Mouse (Mus musculus) hindbrain, embryonic 16.5 days (tissue): ENCODE measurements around the gene Samsn1. TPM values are rescaled to one million over a fixed set of nuclear protein-coding genes. Genes with fewer than 3 reads are reported as not detected.
"Not testable (repeated sequence)": the region's sequence is repeated elsewhere in the genome, so short reads cannot be mapped to it uniquely, and the experiment has no call there.

Experiments
- ATAC-seq: fragments of 200-750 bp; cut with Nextera tagmentation; 2 replicates; pipeline ENCODE4 v1.8.0; 2017; ENCODE audit warnings: moderate TSS enrichment, moderate library complexity
- H3K27ac ChIP-seq: fragments of 300-500 bp; sonication (generic); 2 replicates; pipeline ENCODE4 v1.5.1; 2014; ENCODE audit warnings: low read depth, mild to moderate bottlenecking, control low read depth, low read length, moderate library complexity
- H3K27me3 ChIP-seq: fragments of 300-500 bp; sonication (generic); replicated peaks from 2 replicates; pipeline ENCODE4 v1.6.1; 2014; ENCODE audit warnings: low read length; ENCODE audit not compliant: control insufficient read depth, insufficient read depth
- H3K36me3 ChIP-seq: fragments of 300-500 bp; sonication (generic); 2 replicates; pipeline ENCODE4 v1.6.1; 2014; ENCODE audit warnings: mild to moderate bottlenecking, low read length, moderate library complexity, mixed read lengths; ENCODE audit not compliant: control insufficient read depth, insufficient read depth
- H3K4me1 ChIP-seq: fragments of 300-500 bp; sonication (generic); 2 replicates; pipeline ENCODE4 v1.6.1; 2014; ENCODE audit warnings: low read depth, low read length; ENCODE audit not compliant: control insufficient read depth, insufficient read depth
- H3K4me2 ChIP-seq: fragments of 300-500 bp; sonication (generic); 2 replicates; pipeline ENCODE4 v1.6.1; 2014; ENCODE audit warnings: mild to moderate bottlenecking, low read length, control low read depth, moderate library complexity
- H3K4me3 ChIP-seq: fragments of 300-500 bp; sonication (generic); 2 replicates; pipeline ENCODE4 v1.5.1; 2014; ENCODE audit warnings: mild to moderate bottlenecking, low read length, control low read depth, moderate library complexity
- H3K9ac ChIP-seq: fragments of 300-500 bp; sonication (generic); 2 replicates; pipeline ENCODE4 v1.6.1; 2014; ENCODE audit warnings: low read depth, mild to moderate bottlenecking, control low read depth, low read length, moderate library complexity
- H3K9me3 ChIP-seq: fragments of 300-500 bp; sonication (generic); 2 replicates; pipeline ENCODE4 v1.6.1; 2014; ENCODE audit warnings: mild to moderate bottlenecking, low read length, moderate library complexity; ENCODE audit not compliant: control insufficient read depth
- WGBS: fragments of 180-500 bp; shearing (Covaris S2); extraction: QIAGEN DNeasy Blood & Tissue Kit; methylation state at CpG from one replicate; pipeline ENCODE4 v1.1.7; 2014; 5-methylcytosine and 5-hydroxymethylcytosine counted together
- polyA plus RNA-seq: library from polyadenylated mRNA; unstranded; fragments of >200 nt; fragmentation: Nextera tagmentation; extraction: Ambion mirVana; gene quantifications from 2 replicates; pipeline ENCODE4 v1.2.1, GENCODE M21; 2015

Gene Samsn1
- polyA plus RNA-seq, 1 experiment from 2014 or later = 1.6 TPM

DNA sequence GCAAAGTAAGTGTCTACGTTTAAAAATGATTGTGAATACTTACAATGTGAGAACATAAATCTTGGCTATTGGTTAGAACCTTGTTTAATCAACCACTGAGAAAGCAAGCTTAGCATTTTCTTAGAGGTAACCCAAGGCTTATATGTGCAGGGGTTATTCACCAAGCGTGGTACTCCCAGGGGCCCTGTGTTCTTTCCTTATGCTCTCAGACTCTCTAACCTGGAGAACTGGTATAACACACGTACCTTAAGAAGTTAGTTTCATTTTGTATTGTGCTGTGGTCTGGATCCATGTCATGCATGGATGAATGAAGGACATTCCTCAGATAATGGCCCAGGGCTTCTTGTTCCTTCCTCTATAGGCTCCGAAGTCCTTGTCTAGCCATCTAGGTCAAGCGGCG is 173.0 kb downstream of the Samsn1 start:
- Histone ChIP-seq H3K4me2 (no peak overlapping the region), H3K4me3 (no peak overlapping the region), H3K27me3 (no peaks in the 10 kb centered on the region), H3K9me3 (no peaks in the 10 kb centered on the region), H3K27ac (no peak overlapping the region), H3K36me3 (no peaks in the 10 kb centered on the region), H3K4me1 (no peaks in the 10 kb centered on the region), H3K9ac (no peak overlapping the region)
- 95% methylated on average over 6 of the region's 6 CpGs for WGBS
- ATAC-seq = no peak

GRCm38 (mm10) chr16:75843653-75844062 is 178.4 kb downstream of the Samsn1 start:
- Histone ChIP-seq H3K4me1 (no peaks in the 10 kb centered on the region), H3K9me3 (no peaks in the 10 kb centered on the region), H3K9ac (no peak overlapping the region), H3K4me3 (no peak overlapping the region), H3K36me3 (no peaks in the 10 kb centered on the region), H3K4me2 (no peak overlapping the region), H3K27me3 (no peaks in the 10 kb centered on the region), H3K27ac (no peak overlapping the region)
- 48% methylated on average over 7 of the region's 7 CpGs for WGBS
- ATAC-seq = peak; percentile 68

DNA sequence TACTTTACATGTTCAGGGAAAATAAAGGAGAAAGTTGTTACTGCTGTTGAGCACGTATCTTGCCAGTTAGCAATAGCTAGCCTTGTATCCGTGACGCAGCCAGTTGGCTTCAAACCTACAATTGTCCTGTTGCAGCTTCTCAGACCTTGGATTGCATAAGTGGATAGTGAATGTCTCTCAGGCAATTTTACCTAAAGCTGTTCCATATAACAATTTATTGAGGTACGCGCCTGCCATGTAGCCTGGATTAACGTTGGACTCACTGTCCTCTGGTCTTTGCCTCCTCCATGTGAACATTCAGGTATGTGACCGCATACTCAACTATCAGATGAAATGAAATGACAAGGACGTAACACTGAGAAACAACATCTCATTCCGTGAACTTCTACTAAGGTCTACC is 179.1 kb downstream of the Samsn1 start:
- Histone ChIP-seq H3K27me3 (no peaks in the 10 kb centered on the region), H3K36me3 (no peaks in the 10 kb centered on the region), H3K4me1 (no peaks in the 10 kb centered on the region), H3K27ac (no peak overlapping the region), H3K4me2 (no peak overlapping the region), H3K9ac (no peak overlapping the region), H3K4me3 (no peak overlapping the region), H3K9me3 (no peaks in the 10 kb centered on the region)
- no peak for ATAC-seq
- WGBS = 93% methylated on average over 9 of the region's 9 CpGs

DNA sequence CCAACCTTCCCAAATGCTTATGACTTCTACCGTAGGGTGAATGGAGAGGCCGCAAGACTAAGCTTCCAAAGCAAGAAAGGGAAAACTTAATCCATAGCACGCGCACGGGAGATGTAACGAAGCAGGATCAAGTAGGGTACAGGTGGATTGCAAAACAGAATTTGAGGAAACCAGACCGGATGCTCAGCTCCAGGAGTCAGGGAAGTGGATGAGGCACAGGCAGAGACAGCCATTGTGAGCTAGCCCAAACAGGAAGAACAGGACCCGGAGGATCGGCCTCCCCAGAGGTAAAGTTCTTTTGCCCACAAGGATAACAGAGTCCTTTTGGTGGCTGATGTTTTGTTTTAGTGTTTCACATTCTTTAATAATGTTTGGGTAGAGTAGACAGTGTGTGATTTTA is 179.5 kb downstream of the Samsn1 start:
- Histone ChIP-seq H3K9ac (no peak overlapping the region), H3K4me3 (no peak overlapping the region), H3K4me1 (no peaks in the 10 kb centered on the region), H3K36me3 (no peaks in the 10 kb centered on the region), H3K27me3 (no peaks in the 10 kb centered on the region), H3K9me3 (no peaks in the 10 kb centered on the region), H3K27ac (no peak overlapping the region), H3K4me2 (no peak overlapping the region)
- WGBS = 89% methylated on average over 9 of the region's 9 CpGs
- no peak for ATAC-seq

GRCm38 (mm10) chr16:75837728-75838451 is 184.2 kb downstream of the Samsn1 start:
- Histone ChIP-seq H3K4me2 (no peak overlapping the region), H3K27me3 (no peaks in the 10 kb centered on the region), H3K9ac (no peak overlapping the region), H3K36me3 (no peaks in the 10 kb centered on the region), H3K27ac (no peak overlapping the region), H3K4me3 (no peak overlapping the region), H3K4me1 (no peaks in the 10 kb centered on the region), H3K9me3 (no peaks in the 10 kb centered on the region)
- no peak for ATAC-seq
- 95% methylated on average over 5 of the region's 5 CpGs for WGBS

- no peak overlapping the region for H3K27ac ChIP-seq
- H3K4me1 ChIP-seq = no peaks in the 10 kb centered on the region
- H3K36me3 ChIP-seq = no peaks in the 10 kb centered on the region
- no peaks in the 10 kb centered on the region for H3K27me3 ChIP-seq
- no peak overlapping the region for H3K9ac ChIP-seq
- ATAC-seq = no peak
- H3K4me3 ChIP-seq = no peak overlapping the region
- no peak overlapping the region for H3K4me2 ChIP-seq
- no peaks in the 10 kb centered on the region for H3K9me3 ChIP-seq
- 82% methylated on average over 4 of the region's 4 CpGs for WGBS
Measured at GRCm38 (mm10) chr16:75831390-75831789, 190.7 kb downstream of the Samsn1 start.

DNA sequence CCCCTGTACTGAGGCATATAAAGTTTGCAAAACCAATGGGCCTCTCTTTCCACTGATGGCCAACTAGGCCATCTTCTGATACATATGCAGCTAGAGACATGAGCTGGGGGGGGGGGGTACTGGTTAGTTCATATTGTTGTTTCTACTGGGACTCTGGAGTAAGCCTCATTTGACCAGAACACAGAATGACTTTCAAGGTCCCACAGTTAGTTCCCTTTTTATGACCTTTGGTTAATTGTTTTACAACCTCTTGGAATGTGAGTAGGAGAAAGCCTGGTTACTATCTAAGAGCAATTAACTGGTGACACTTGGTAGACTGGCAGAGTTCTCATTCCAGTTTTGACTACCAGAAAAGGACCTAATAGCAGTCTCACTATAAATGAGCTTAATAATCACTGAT is 195.1 kb downstream of the Samsn1 start:
- not testable (repeated sequence) for H3K4me1 ChIP-seq, H3K27ac ChIP-seq, H3K9me3 ChIP-seq, ATAC-seq, H3K27me3 ChIP-seq, H3K4me3 ChIP-seq, H3K4me2 ChIP-seq, H3K36me3 ChIP-seq, H3K9ac ChIP-seq

- Histone ChIP-seq H3K4me3 (no peak overlapping the region), H3K4me1 (no peaks in the 10 kb centered on the region), H3K4me2 (no peak overlapping the region), H3K36me3 (no peaks in the 10 kb centered on the region), H3K9me3 (no peaks in the 10 kb centered on the region), H3K27ac (no peak overlapping the region), H3K27me3 (no peaks in the 10 kb centered on the region), H3K9ac (no peak overlapping the region)
- ATAC-seq = no peak
Measured at GRCm38 (mm10) chr16:75826498-75826897, 195.6 kb downstream of the Samsn1 start.

DNA sequence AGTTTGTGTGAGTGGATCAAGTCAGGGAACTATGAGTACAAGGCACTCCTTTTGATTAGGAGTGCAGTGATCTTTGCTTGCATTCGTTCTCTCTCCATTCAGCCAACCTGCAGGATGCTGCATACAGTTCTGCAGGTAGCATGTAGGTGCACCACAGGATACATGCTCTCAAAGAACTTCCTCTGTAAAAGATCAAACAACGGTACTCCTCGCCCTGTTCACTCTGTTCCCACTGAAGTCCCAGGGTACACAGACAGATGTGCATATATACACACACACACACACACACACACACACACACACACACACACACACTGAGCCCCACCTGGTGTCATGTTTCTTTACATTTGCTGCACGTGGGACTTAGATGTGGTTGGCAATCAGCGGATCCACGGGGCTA is 198.9 kb downstream of the Samsn1 start:
- no peak overlapping the region for H3K4me2 ChIP-seq
- H3K36me3 ChIP-seq = no peaks in the 10 kb centered on the region
- H3K27ac ChIP-seq = no peak overlapping the region
- H3K4me3 ChIP-seq = no peak overlapping the region
- ATAC-seq = no peak
- WGBS = 79% methylated on average over 6 of the region's 6 CpGs
- no peaks in the 10 kb centered on the region for H3K4me1 ChIP-seq
- no peaks in the 10 kb centered on the region for H3K9me3 ChIP-seq
- no peak overlapping the region for H3K9ac ChIP-seq
- H3K27me3 ChIP-seq = no peaks in the 10 kb centered on the region

GRCm38 (mm10) chr16:75820963-75821362 is 201.1 kb downstream of the Samsn1 start:
- 47% methylated on average over 3 of the region's 3 CpGs for WGBS
- ATAC-seq = no peak
- no peak overlapping the region for H3K9ac ChIP-seq

More at GRCm38 (mm10) chr16:75820963-75821362, 201.1 kb downstream of the Samsn1 start:
- Histone ChIP-seq H3K36me3 (no peaks in the 10 kb centered on the region), H3K4me1 (no peaks in the 10 kb centered on the region), H3K4me2 (no peak overlapping the region), H3K9me3 (no peaks in the 10 kb centered on the region), H3K4me3 (no peak overlapping the region), H3K27me3 (no peaks in the 10 kb centered on the region), H3K27ac (no peak overlapping the region)
